Mouse (Mus musculus) kidney, postnatal 14 days (tissue): ENCODE data around the gene Cox17.
A peak's percentile ranks its signal among the peaks of the same experiment; 100 is the strongest.

ENCODE experiments used
- DNase-seq: peaks from one replicate; pipeline ENCODE4 v3.0.0; 2022; ENCODE audit warnings: mixed read lengths

Cox17 gene

GRCm38 (mm10) chr16:38399076-38399475 is 52.3 kb downstream of the Cox17 start:
- DNase-seq = no peak

- DNase-seq = peak; percentile 65
These were observed 52.9 kb downstream of the Cox17 start for GRCm38 (mm10) chr16:38399531-38400231.

GRCm38 (mm10) chr16:38400311-38400960 is 53.6 kb downstream of the Cox17 start:
- no peak for DNase-seq

- DNase-seq = no peak
These were observed 54.7 kb downstream of the Cox17 start for GRCm38 (mm10) chr16:38401468-38401867.
